Mouse (Mus musculus): Measurements from ENCODE around the gene Cdhr2.

Cdhr2 gene

GRCm38 (mm10) chr13:54692711-54693557 lies 8.3 kb upstream of the Cdhr2 start:
- no peak for DNase-seq (ENCODE audit: extremely low read depth, low read depth)

DNA sequence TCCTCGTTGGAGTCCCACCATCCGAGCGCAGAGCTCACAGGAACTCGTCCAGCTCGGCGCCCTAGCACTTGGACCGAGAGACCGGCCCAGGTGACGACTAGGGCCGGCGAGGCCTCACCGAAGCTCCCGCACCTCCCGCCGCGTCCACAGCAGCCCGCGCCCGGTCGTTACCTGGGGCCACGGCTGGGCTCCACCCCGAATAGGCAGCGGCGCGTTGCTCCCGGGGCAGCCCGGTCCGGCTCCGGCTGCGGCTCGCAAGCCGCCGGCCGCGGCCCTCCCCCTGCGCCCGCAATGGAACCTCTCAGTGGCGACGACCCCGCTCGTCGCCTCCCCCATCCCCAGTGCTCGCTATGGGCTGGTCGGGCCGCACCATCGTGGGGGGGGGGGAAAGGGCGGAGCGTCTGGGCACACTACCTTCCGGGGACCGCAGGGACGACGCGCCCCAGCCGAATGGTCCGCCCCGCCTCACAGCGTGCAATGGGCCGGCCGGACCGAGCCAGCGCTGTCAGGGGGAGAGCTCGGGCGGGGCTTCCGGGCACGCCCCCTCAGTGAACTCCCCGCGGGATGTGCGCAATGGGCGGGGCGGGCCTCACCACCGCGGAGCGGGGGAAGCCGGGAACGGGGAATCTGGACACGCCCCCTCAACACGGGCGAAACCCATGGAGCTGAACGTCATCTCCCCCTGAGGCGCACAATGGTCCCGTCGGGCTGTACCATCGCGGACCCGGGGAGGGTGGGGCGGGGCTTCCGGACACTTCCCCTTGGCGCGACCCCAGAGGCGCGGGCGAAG lies 7.5 kb upstream of the Cdhr2 start, which contains the start of gene Rnf44:
Gene Rnf44, minus strand, starts transcription at position 350 of the 790 bp plus-strand sequence.
- peak; percentile 95 for DNase-seq (ENCODE audit: extremely low read depth, low read depth)

DNA sequence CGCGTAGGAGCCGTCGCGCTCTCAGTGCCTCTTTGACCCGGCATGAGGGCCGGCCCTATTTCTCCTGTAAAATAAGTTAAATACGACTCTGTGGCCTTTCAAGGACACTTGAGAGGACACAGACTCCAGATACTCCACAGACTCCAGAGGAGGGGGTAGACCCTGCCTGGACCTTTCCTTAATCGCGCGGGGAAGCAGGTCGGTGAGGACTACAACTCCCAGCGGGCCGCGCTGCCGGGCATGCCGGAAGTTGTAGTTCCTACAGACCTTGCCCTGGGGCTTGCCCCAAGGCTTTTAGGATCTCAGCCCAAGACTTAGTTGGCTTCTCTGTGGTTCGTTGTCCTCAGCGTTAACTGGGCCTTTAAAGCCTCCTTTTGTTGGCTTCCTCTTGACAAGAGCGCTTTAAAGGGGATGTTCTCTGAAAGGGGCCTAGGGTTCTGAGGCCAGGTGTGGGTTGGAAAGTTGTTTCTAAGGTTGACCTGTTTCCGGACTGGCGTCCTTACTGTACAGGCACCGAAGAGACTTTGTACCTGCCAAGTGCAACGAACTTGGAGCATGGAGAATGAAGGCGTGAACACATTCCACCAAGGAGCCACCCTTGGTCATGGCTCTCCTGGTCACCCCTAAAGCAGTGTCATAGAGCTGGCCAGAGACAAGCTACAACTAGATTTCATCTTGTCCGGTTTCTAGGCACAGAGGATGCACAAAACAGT lies 6.8 kb upstream of the Cdhr2 start:
- DNase-seq (ENCODE audit: extremely low read depth, low read depth), result peak; percentile 78

DNA sequence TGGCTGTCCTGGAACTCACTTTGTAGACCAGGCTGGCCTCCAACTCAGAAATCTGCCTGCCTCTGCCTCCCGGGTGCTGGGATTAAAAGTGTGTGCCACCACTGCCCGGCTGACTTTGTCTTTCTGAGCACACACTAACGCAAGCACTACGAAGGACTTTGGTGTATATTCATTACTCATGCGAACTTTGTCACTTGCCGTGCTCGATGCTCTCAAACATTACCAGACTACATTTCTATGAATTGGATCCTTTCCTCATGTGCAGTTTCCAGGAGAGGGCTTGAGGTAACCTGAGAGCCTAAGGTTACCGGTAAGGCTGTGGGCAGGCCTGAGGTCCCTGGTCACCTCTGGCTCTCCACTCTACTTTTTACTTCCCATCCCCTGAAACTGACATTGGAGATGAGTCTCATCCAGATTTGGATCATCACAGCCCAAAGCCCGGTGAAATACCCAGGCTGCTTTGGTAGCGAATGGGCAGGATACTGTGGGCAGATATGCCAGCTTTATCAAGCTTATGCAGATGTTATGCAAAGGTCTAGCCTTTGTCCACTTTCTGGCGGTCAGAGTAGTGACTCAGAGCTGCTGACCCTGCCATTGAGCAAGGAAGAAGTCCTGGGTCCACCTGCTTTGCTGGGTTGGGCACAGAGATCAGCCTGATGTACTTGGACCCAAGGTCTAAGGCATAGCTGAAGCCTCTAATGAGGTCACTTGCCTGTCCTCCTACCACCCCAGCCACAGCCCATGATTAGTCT lies 5.6 kb upstream of the Cdhr2 start:
- DNase-seq (ENCODE audit: extremely low read depth, low read depth), result no peak

- no peak for DNase-seq (ENCODE audit: extremely low read depth, low read depth)
Measured at GRCm38 (mm10) chr13:54702507-54702906, 1.2 kb downstream of the Cdhr2 start.

DNA sequence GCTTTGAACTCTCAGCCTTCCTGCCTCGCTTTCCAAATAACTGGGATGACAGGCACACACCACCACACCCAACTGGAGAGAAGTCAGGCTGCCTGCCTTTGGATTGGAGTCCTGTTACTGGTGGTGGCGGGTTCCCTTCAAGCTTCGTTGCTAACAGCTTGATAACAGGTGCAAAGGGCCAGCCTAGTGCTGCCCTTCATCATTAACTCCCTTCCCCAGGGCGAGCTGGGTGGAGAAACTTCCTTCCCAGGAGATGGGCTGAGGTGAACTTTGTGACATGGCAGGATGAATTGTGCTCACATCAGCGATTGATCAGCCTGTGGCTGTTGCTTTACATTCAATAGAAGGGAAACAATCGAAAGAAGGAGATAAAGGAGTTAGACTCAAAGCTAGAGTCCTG lies 3.6 kb downstream of the Cdhr2 start:
- DNase-seq (ENCODE audit: extremely low read depth, low read depth), result no peak

DNA sequence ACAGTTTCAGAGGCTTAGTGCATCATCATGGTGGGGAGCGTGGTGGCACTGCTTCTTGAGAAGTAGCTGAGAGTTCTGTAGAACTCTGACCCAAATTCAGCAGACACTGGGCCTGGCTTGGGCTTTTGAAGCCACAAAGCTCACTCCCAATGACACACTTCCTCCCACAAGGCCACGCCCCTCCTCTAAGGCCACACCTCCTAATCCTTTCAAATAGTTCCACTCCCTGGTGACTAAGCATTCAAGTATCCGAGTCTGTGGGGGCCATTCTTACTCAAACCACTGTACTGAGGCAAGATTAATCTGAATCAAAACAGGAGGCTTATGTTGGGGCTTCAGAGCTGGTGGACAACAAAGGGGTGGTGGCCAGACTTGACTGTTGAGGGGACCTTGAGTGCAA lies 9.6 kb downstream of the Cdhr2 start:
- DNase-seq (ENCODE audit: extremely low read depth, low read depth), result no peak

GRCm38 (mm10) chr13:54714393-54714792 lies 13.1 kb downstream of the Cdhr2 start:
- no peak for DNase-seq (ENCODE audit: extremely low read depth, low read depth)

DNA sequence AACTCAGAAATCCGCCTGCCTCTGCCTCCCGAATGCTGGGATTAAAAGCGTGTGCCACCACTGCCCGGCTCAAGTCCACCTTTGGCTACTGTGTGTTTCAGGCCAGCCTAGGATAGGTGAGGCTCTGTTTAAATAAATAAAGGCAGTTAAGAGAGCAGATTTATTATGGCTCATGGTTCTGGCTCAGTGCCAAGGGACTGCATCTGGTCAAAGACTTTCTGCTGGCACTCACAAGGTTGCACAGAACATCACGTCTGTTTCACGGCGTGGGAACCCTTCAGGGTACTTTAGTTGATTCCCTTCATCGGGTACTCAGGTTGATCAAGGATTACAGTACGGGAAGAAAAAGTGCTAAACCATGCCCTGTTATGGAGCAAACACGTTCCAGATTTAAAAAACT lies 13.7 kb downstream of the Cdhr2 start:
- no peak for DNase-seq (ENCODE audit: extremely low read depth, low read depth)

DNA sequence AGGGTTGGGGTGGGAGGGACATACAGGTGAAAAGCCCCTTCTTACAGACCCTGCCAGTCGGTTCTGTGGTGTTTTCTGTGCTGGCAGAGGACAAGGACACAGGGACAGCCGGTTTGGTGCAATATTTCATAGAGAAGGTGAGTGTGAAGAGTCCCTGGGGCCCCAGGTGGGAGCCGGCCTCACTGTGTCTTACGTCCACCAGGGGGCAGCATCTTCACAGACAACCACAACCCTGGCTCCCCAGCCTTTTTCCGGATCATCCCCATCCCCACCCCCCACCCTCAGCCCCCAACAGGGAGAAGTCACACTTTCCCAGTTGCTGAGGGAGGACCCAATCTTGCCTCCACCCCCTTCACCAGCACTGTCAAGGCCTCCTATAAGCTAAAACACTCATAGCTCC lies 15.7 kb downstream of the Cdhr2 start:
- DNase-seq (ENCODE audit: extremely low read depth, low read depth), result peak; percentile 6

- DNase-seq (ENCODE audit: extremely low read depth, low read depth), result no peak
Measured at GRCm38 (mm10) chr13:54723143-54723542, 21.9 kb downstream of the Cdhr2 start.

- DNase-seq (ENCODE audit: extremely low read depth, low read depth), result no peak
Measured at GRCm38 (mm10) chr13:54726131-54726530, 24.9 kb downstream of the Cdhr2 start.

GRCm38 (mm10) chr13:54736931-54737330 lies 35.7 kb downstream of the Cdhr2 start:
- DNase-seq (ENCODE audit: extremely low read depth, low read depth), result no peak

GRCm38 (mm10) chr13:54737488-54738212 lies 36.4 kb downstream of the Cdhr2 start:
- no peak for DNase-seq (ENCODE audit: extremely low read depth, low read depth)

- DNase-seq (ENCODE audit: extremely low read depth, low read depth), result no peak
Measured at GRCm38 (mm10) chr13:54738213-54738601, 36.9 kb downstream of the Cdhr2 start.

GRCm38 (mm10) chr13:54746110-54746509 lies 44.8 kb downstream of the Cdhr2 start:
- no peak for DNase-seq (ENCODE audit: extremely low read depth, low read depth)

DNA sequence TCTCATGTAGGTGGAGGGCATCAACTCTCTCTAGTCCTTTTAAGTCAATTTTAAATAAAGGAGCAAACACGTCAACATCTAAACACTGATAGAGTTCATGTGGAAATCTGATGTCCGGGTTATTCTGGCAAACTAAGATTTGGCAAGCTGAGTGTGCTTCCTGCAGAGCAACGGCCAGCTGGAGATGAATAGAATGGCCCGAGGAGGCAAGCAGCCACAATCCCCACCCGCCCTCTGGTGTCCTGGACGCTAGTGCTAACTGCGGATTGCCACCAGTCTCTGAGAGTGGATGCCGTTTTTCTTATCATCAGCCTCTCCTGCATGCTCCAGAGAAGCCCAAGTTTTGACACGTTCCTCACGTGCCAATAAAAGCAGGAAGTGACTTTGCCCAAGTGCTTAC lies 45.6 kb downstream of the Cdhr2 start:
- no peak for DNase-seq (ENCODE audit: extremely low read depth, low read depth)

DNA sequence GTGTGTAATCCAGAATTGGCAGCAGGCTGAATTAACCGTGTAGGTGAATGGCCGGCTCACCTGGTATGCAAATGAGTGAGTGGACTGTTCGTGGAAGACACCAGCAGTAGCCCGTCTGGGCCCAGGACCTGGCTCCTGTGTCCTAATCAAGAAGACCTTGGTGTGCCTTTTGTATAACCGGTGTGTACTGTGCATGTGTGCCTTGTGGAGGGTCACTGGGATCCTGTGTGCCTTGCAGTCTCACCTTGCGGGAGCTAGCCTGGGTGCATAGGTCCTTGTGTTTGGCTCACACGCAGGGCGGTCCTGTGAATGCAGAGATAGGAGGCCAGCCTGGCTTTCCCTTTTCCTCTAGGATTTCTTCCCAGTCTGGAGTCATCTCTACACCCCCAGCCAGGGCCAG lies 46.9 kb downstream of the Cdhr2 start:
- DNase-seq (ENCODE audit: extremely low read depth, low read depth), result no peak

- DNase-seq (ENCODE audit: extremely low read depth, low read depth), result no peak
Measured at GRCm38 (mm10) chr13:54748721-54749060, 47.4 kb downstream of the Cdhr2 start.

GRCm38 (mm10) chr13:54749061-54749863 lies 48.0 kb downstream of the Cdhr2 start:
- DNase-seq (ENCODE audit: extremely low read depth, low read depth), result no peak
